Mouse (Mus musculus) kidney, postnatal 0 days (tissue): ENCODE results near the gene Dmrta2. TPM values are rescaled to one million over a fixed set of nuclear protein-coding genes. Genes with fewer than 3 reads are reported as not detected.

Experiments
- ATAC-seq: fragments of 200-750 bp; cut with Nextera tagmentation; replicated peaks from 2 replicates; pipeline ENCODE4 v1.8.0; 2017; ENCODE audit warnings: low read depth, moderate number of reproducible peaks, moderate TSS enrichment, moderate library complexity; ENCODE audit not compliant: low FRiP score
- DNase-seq: peaks from one replicate; pipeline ENCODE4 v3.0.0-alpha.2; 2016; ENCODE audit warnings: low spot score
- H3K27ac ChIP-seq: fragments of 300-500 bp; sonication (generic); 2 replicates; pipeline ENCODE4 v1.5.1; 2014; ENCODE audit warnings: mild to moderate bottlenecking
- H3K27me3 ChIP-seq: fragments of 300-500 bp; sonication (generic); 2 replicates; pipeline ENCODE4 v1.6.1; 2014; ENCODE audit warnings: low read length, mixed read lengths; ENCODE audit not compliant: insufficient read depth
- H3K36me3 ChIP-seq: fragments of 300-500 bp; sonication (generic); 2 replicates; pipeline ENCODE4 v1.6.1; 2014; ENCODE audit warnings: low read length, mixed read lengths; ENCODE audit not compliant: insufficient read depth
- H3K4me1 ChIP-seq: fragments of 300-500 bp; sonication (generic); replicated peaks from 2 replicates; pipeline ENCODE4 v1.6.1; 2014; ENCODE audit warnings: antibody characterized with exemption, low read length, mixed read lengths; ENCODE audit not compliant: insufficient read depth
- H3K4me2 ChIP-seq: fragments of 300-500 bp; sonication (generic); 2 replicates; pipeline ENCODE4 v1.6.1; 2014; ENCODE audit warnings: mild to moderate bottlenecking, low read length, moderate library complexity, mixed read lengths
- H3K4me3 ChIP-seq: fragments of 300-500 bp; sonication (generic); replicated peaks from 2 replicates; pipeline ENCODE4 v1.5.1; 2014; ENCODE audit warnings: low read depth, low read length
- H3K9ac ChIP-seq: fragments of 300-500 bp; sonication (generic); 2 replicates; pipeline ENCODE4 v1.6.1; 2014; ENCODE audit warnings: low read depth, low read length
- H3K9me3 ChIP-seq: fragments of 300-500 bp; sonication (generic); replicated peaks from 2 replicates; pipeline ENCODE4 v1.6.1; 2016; ENCODE audit warnings: low read length, inconsistent platforms, mixed read lengths
- CTCF ChIP-seq: IDR thresholded peaks from 2 replicates; pipeline ENCODE4 v1.5.1; 2016; ENCODE audit warnings: antibody characterized with exemption, low read depth, mild to moderate bottlenecking, moderate library complexity
- WGBS: fragments of 180-500 bp; shearing (Covaris S2); extraction: QIAGEN DNeasy Blood & Tissue Kit; methylation state at CpG from one replicate; pipeline ENCODE4 v1.1.7; 2014; 5-methylcytosine and 5-hydroxymethylcytosine counted together
- polyA plus RNA-seq: library from polyadenylated mRNA; unstranded; fragments of >200 nt; fragmentation: Nextera tagmentation; extraction: Ambion mirVana; gene quantifications from 2 replicates; pipeline ENCODE4 v1.2.1, GENCODE M21; 2015

Gene Dmrta2
- polyA plus RNA-seq, 1 experiment from 2014 or later, result 0.22 TPM

- Histone ChIP-seq H3K4me2 (peak overlapping the region; percentile 69), H3K4me3 (peak overlapping the region; percentile 41), H3K4me1 (peaks cover 13% of the 10 kb centered on the region), H3K9ac (no peak overlapping the region), H3K27me3 (peaks cover 91% of the 10 kb centered on the region), H3K27ac (no peak overlapping the region), H3K9me3 (no peaks in the 10 kb centered on the region), H3K36me3 (no peaks in the 10 kb centered on the region)
- no peak for ATAC-seq
- TF ChIP-seq CTCF, result no peak
- WGBS, result 5% methylated on average over 28 of the region's 30 CpGs
- DNase-seq, result no peak
Measured at GRCm38 (mm10) chr4:109982681-109983265, 4.9 kb downstream of the Dmrta2 start.

- H3K36me3 ChIP-seq, result no peaks in the 10 kb centered on the region
- WGBS, result 2% methylated on average over 48 of the region's 49 CpGs
- no peak for DNase-seq
- ATAC-seq, result no peak
- peak overlapping the region; percentile 18 for H3K4me3 ChIP-seq
- no peak for TF ChIP-seq CTCF
- H3K27me3 ChIP-seq, result peaks cover 89% of the 10 kb centered on the region
- no peak overlapping the region for H3K9ac ChIP-seq
- peak overlapping the region; percentile 40; the same call in 1 of the 2 replicates for H3K4me2 ChIP-seq
- H3K27ac ChIP-seq, result no peak overlapping the region
- H3K9me3 ChIP-seq, result no peaks in the 10 kb centered on the region
- peaks cover 7% of the 10 kb centered on the region; the same call in 1 of the 2 replicates for H3K4me1 ChIP-seq
Measured at GRCm38 (mm10) chr4:109983281-109984001, 5.6 kb downstream of the Dmrta2 start.

- H3K4me3 ChIP-seq, result peak overlapping the region; percentile 18
- no peak overlapping the region for H3K27ac ChIP-seq
- ATAC-seq (no peak), DNase-seq (no peak)
- no peak for TF ChIP-seq CTCF
- no peak overlapping the region for H3K9ac ChIP-seq
- H3K9me3 ChIP-seq, result no peaks in the 10 kb centered on the region
- under 1% methylated on average over 24 of the region's 24 CpGs for WGBS
- H3K4me1 ChIP-seq, result peaks cover 5% of the 10 kb centered on the region; the same call in 1 of the 2 replicates
- H3K27me3 ChIP-seq, result peaks cover 90% of the 10 kb centered on the region
- H3K4me2 ChIP-seq, result peak overlapping the region; percentile 40; the same call in 1 of the 2 replicates
- H3K36me3 ChIP-seq, result no peaks in the 10 kb centered on the region
Measured at GRCm38 (mm10) chr4:109984011-109984411, 6.2 kb downstream of the Dmrta2 start.

- WGBS, result 2% methylated on average over 38 of the region's 38 CpGs
- H3K4me1 ChIP-seq, result peaks cover 4% of the 10 kb centered on the region; the same call in 1 of the 2 replicates
- no peak for ATAC-seq
- no peaks in the 10 kb centered on the region for H3K36me3 ChIP-seq
- no peak overlapping the region for H3K4me3 ChIP-seq
- no peak overlapping the region for H3K27ac ChIP-seq
- no peak overlapping the region for H3K4me2 ChIP-seq
- TF ChIP-seq CTCF, result no peak
- H3K9ac ChIP-seq, result no peak overlapping the region
- no peaks in the 10 kb centered on the region for H3K9me3 ChIP-seq
- no peak for DNase-seq
- peaks cover 88% of the 10 kb centered on the region for H3K27me3 ChIP-seq
Measured at GRCm38 (mm10) chr4:109984496-109985423, 6.9 kb downstream of the Dmrta2 start.

GRCm38 (mm10) chr4:109985424-109986172, 7.7 kb downstream of the Dmrta2 start:
- Histone ChIP-seq H3K4me3 (no peak overlapping the region), H3K27ac (no peak overlapping the region), H3K4me1 (no peaks in the 10 kb centered on the region; the same call in 1 of the 2 replicates), H3K27me3 (peaks cover 86% of the 10 kb centered on the region), H3K4me2 (no peak overlapping the region), H3K36me3 (no peaks in the 10 kb centered on the region), H3K9me3 (no peaks in the 10 kb centered on the region), H3K9ac (no peak overlapping the region)
- DNase-seq, result no peak
- TF ChIP-seq CTCF, result no peak
- ATAC-seq, result no peak
- WGBS, result 3% methylated on average over 16 of the region's 16 CpGs
